Mouse (Mus musculus) frontal cortex, postnatal 10 days (tissue): ENCODE results near the gene Pih1d1.
"Not testable (repeated sequence)": the region's sequence is repeated elsewhere in the genome, so short reads cannot be mapped to it uniquely, and the experiment has no call there.

ENCODE experiments used
- DNase-seq, 2 experiments: peaks; one replicate each; pipeline ENCODE4 v3.0.0; 2022; ENCODE audit warnings: low spot score in 2 of 2, mixed read lengths in 1 of 2

Gene Pih1d1

GRCm38 (mm10) chr7:45167761-45168445 lies 13.8 kb downstream of the Pih1d1 start:
- no peak for DNase-seq

- DNase-seq, result no peak
Measured at GRCm38 (mm10) chr7:45168656-45169055, 14.6 kb downstream of the Pih1d1 start.

GRCm38 (mm10) chr7:45169495-45169894 lies 15.4 kb downstream of the Pih1d1 start:
- no peak for DNase-seq

GRCm38 (mm10) chr7:45172974-45173373 lies 18.9 kb downstream of the Pih1d1 start:
- DNase-seq, result no peak

GRCm38 (mm10) chr7:45173772-45174171 lies 19.7 kb downstream of the Pih1d1 start:
- not testable (repeated sequence) for DNase-seq

- no peak for DNase-seq
Measured at GRCm38 (mm10) chr7:45174567-45175280, 20.6 kb downstream of the Pih1d1 start.

- DNase-seq, result no peak
Measured at GRCm38 (mm10) chr7:45175398-45175797, 21.3 kb downstream of the Pih1d1 start.

GRCm38 (mm10) chr7:45175929-45176328 lies 21.8 kb downstream of the Pih1d1 start:
- no peak for DNase-seq

GRCm38 (mm10) chr7:45176356-45176755 lies 22.3 kb downstream of the Pih1d1 start:
- no peak for DNase-seq

GRCm38 (mm10) chr7:45178550-45178949 lies 24.4 kb downstream of the Pih1d1 start:
- no peak for DNase-seq

- DNase-seq, result no peak
Measured at GRCm38 (mm10) chr7:45179469-45179868, 25.4 kb downstream of the Pih1d1 start, which contains the start of gene Gfy. Gene Gfy, minus strand, starts transcription at chr7:45179569.

- no peak for DNase-seq
Measured at GRCm38 (mm10) chr7:45180896-45181477, 26.9 kb downstream of the Pih1d1 start, which contains the start of gene Pth2. Gene Pth2, plus strand, starts transcription at chr7:45180995.

- DNase-seq, result no peak
Measured at GRCm38 (mm10) chr7:45181540-45181939, 27.4 kb downstream of the Pih1d1 start.

GRCm38 (mm10) chr7:45182199-45182601 lies 28.1 kb downstream of the Pih1d1 start:
- peak in 1 of 2 experiments; percentile 81 for DNase-seq

GRCm38 (mm10) chr7:45182606-45183005 lies 28.5 kb downstream of the Pih1d1 start:
- DNase-seq, result no peak

GRCm38 (mm10) chr7:45183672-45184071 lies 29.6 kb downstream of the Pih1d1 start:
- no peak for DNase-seq

GRCm38 (mm10) chr7:45185921-45186320 lies 31.8 kb downstream of the Pih1d1 start:
- DNase-seq, result no peak

- DNase-seq, result no peak
Measured at GRCm38 (mm10) chr7:45189600-45189999, 35.5 kb downstream of the Pih1d1 start.

- DNase-seq, result no peak
Measured at GRCm38 (mm10) chr7:45190186-45190585, 36.1 kb downstream of the Pih1d1 start.

GRCm38 (mm10) chr7:45191161-45191560 lies 37.1 kb downstream of the Pih1d1 start:
- no peak for DNase-seq

GRCm38 (mm10) chr7:45191803-45192363 lies 37.8 kb downstream of the Pih1d1 start:
- no peak for DNase-seq

- no peak for DNase-seq
Measured at GRCm38 (mm10) chr7:45192585-45193310, 38.6 kb downstream of the Pih1d1 start.
